Mouse (Mus musculus): ENCODE data around the gene Fry. TPM values are rescaled to one million over a fixed set of nuclear protein-coding genes. Genes with fewer than 3 reads are reported as not detected.

Fry gene
- total and polyA plus RNA-seq, 3 experiments: 1.9 to 2.3 TPM; not detected in 1

DNA sequence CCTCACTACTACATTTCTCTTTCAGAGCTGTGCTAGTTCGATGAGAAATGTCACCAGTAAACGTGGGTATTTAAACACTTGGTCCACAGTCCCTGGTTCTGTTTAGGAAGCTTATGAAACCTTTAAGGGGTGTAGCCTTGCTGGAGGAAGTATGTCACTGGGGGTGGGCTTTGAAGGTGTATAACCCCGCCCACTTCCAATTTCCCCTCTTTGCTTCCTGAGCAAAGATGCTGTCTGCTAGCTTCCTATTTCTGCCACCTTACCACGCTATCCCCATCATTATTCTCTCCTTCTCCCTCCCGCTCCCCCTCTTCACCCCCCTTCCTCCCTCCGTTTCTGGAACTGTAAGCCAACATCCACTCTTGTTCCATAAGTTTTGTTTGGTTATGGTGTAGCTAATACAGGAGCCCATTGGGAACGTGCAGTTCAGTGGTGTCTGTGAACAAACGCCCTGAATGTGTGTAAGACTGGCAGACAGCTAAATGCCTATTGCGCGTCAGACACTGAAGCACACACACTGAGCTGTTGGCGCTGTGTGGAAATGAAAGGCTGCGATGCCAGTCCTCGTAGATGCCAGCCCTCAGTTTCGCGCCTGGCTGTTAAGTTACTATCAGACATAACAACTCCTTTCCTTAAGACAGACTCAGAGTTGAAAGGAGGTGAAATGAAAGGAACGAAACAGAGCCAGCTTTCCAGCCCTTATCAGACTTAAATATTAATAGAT lies 37.8 kb downstream of the Fry start (continued):
- TF ChIP-seq NRF1 (IDR thresholded peaks at IDR 0.05; ENCODE audit: insufficient read depth, low read depth, low read length, poor library complexity, severe bottlenecking) (no peak), TBP (IDR thresholded peaks at IDR 0.05; ENCODE audit: low read depth, low read length) (peak; percentile 81), JUND (IDR thresholded peaks at IDR 0.05; ENCODE audit: low read depth, low read length) (no peak), GATA1 (IDR thresholded peaks at IDR 0.05; ENCODE audit: low read depth, low read length) (0 out of 2 replicates have a peak, but pooled peaks have one; percentile 15), POLR2AphosphoS2 (IDR thresholded peaks at IDR 0.05; ENCODE audit: low read length) (no peak), UBTF (IDR thresholded peaks at IDR 0.05; ENCODE audit: borderline replicate concordance, insufficient read depth, low read depth, low read length) (no peak), GABPA (IDR thresholded peaks at IDR 0.05; ENCODE audit: low read depth, low read length) (no peak), RAD21 (IDR thresholded peaks at IDR 0.05; ENCODE audit: low read depth, low read length) (no peak), MAZ (IDR thresholded peaks at IDR 0.05; ENCODE audit: low read depth, low read length) (no peak), POLR2A (IDR thresholded peaks at IDR 0.05; ENCODE audit: control insufficient read depth in 1 of 2, insufficient read depth in 1 of 2, low read depth in 1 of 2, low read length in 2 of 2, poor library complexity in 1 of 2) (peak in 1 of 2 experiments; percentile 70; a peak in 2 of 4 replicates), ZNF384 (IDR thresholded peaks at IDR 0.05; ENCODE audit: low read depth, low read length) (no peak), MYB (IDR thresholded peaks at IDR 0.05; ENCODE audit: low read depth, low read length) (no peak), RCOR1 (IDR thresholded peaks at IDR 0.05; ENCODE audit: low read depth, low read length) (no peak), CHD2 (IDR thresholded peaks at IDR 0.05; ENCODE audit: low read length) (no peak), HCFC1 (IDR thresholded peaks at IDR 0.05; ENCODE audit: low read depth, low read length) (peak; percentile 48; the same call in 1 of the 2 replicates), USF2 (IDR thresholded peaks at IDR 0.05; ENCODE audit: borderline replicate concordance in 1 of 2, insufficient read depth in 1 of 2, low read depth in 1 of 2, low read length in 2 of 2) (no peak), NELFE (IDR thresholded peaks at IDR 0.05; ENCODE audit: low read depth, low read length) (peak; percentile 68; the same call in 1 of the 2 replicates), MAX (IDR thresholded peaks at IDR 0.05; ENCODE audit: low read length) (no peak; the same call in 1 of the 2 replicates)

DNA sequence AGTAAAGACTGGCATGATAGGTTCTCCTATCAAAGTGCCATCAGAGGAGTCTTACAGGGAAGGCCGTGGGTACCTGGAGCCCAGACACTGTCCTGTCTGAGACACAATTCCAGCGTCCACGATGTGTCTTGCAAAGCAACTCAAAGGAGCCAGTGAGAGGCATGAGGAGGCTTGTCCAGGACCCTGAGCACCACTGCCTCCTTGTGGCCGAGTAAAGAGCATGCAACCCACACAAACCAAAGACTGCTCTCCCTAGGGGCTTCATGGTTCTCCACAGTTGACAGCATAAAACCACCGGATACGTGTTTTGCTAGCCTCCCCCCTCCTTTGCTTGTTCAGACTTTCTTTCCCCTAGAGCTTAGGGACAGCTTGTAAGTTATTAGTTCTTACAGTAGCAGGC lies 39.2 kb downstream of the Fry start:
- TF ChIP-seq SMC3 (IDR thresholded peaks at IDR 0.05; ENCODE audit: low read depth, low read length) (peak; percentile 94), ZC3H11A (IDR thresholded peaks at IDR 0.05; ENCODE audit: low read depth, low read length) (peak; percentile 75), ZNF384 (IDR thresholded peaks at IDR 0.05; ENCODE audit: low read depth, low read length) (0 out of 2 replicates have a peak, but pooled peaks have one; percentile 15), BHLHE40 (IDR thresholded peaks at IDR 0.05; ENCODE audit: borderline replicate concordance, low read depth, low read length) (peak; percentile 27; the same call in 1 of the 2 replicates), MXI1 (IDR thresholded peaks at IDR 0.05; ENCODE audit: low read depth, low read length) (peak; percentile 65), CTCF (IDR thresholded peaks at IDR 0.05 in 2 of 3, conservative IDR thresholded peaks at IDR 0.05 in 1 of 3; ENCODE audit: control insufficient read depth in 1 of 3, insufficient read depth in 1 of 3, low read depth in 2 of 3, low read length in 3 of 3, poor library complexity in 1 of 3, severe bottlenecking in 1 of 3) (peak; percentile 90 to 97 (median 90)), MYC (IDR thresholded peaks at IDR 0.05; ENCODE audit: low read depth, low read length) (peak; percentile 63), ZKSCAN1 (IDR thresholded peaks at IDR 0.05; ENCODE audit: low read depth, low read length) (no peak), SIN3A (IDR thresholded peaks at IDR 0.05; ENCODE audit: low read length) (peak; percentile 65), TBP (IDR thresholded peaks at IDR 0.05; ENCODE audit: low read depth, low read length) (peak; percentile 31; the same call in 1 of the 2 replicates), POLR2AphosphoS5 (IDR thresholded peaks at IDR 0.05; ENCODE audit: borderline replicate concordance, low read depth, low read length) (no peak), CHD1 (IDR thresholded peaks at IDR 0.05; ENCODE audit: low read depth, low read length) (no peak), MAX (IDR thresholded peaks at IDR 0.05; ENCODE audit: low read length) (peak; percentile 57; the same call in 1 of the 2 replicates), RAD21 (IDR thresholded peaks at IDR 0.05; ENCODE audit: low read depth, low read length) (peak; percentile 83)
- H3K4me1 ChIP-seq (ENCODE audit: control insufficient read depth in 1 of 2, insufficient read depth in 2 of 2, low read length in 2 of 2): peaks cover 5 to 8% of the 10 kb centered on the region in 2 experiments; a peak in 3 of 4 replicates
- no peak overlapping the region for H3K4me3 ChIP-seq (ENCODE audit: control insufficient read depth in 1 of 2, insufficient read depth in 1 of 2, low read depth in 2 of 2, low read length in 2 of 2)
- no peak overlapping the region for H3K9ac ChIP-seq (ENCODE audit: control insufficient read depth, low read depth, low read length, poor library complexity, severe bottlenecking)
- no peaks in the 10 kb centered on the region for H3K36me3 ChIP-seq (ENCODE audit: control insufficient read depth in 1 of 2, insufficient read depth in 2 of 2, low read length in 2 of 2)
- H3K27me3 ChIP-seq (ENCODE audit: control insufficient read depth in 1 of 2, insufficient read depth in 2 of 2, low read length in 2 of 2): no peaks in the 10 kb centered on the region
- DNase-seq (ENCODE audit: low read depth, low spot score): peak; percentile 87
- H3K27ac ChIP-seq (ENCODE audit: control insufficient read depth, low read depth, low read length): no peak overlapping the region
- H3K79me2 ChIP-seq (ENCODE audit: control insufficient read depth, insufficient read depth, low read length, poor library complexity): no peaks in the 10 kb centered on the region
- H3K9me3 ChIP-seq (replicated peaks; ENCODE audit: insufficient read depth, low read length): no peaks in the 10 kb centered on the region
